Mouse (Mus musculus) E14TG2a.4 (cell line): ENCODE measurements around the gene Anxa5.

Experiments used
- H3K27me3 ChIP-seq: 2 replicates; pipeline ENCODE4 v1.6.1; 2014; ENCODE audit warnings: low read length, control low read depth; ENCODE audit not compliant: insufficient read depth
- H3K36me3 ChIP-seq: 2 replicates; pipeline ENCODE4 v1.6.1; 2014; ENCODE audit warnings: low read length, control low read depth; ENCODE audit not compliant: insufficient read depth
- H3K4me1 ChIP-seq: replicated peaks from 2 replicates; pipeline ENCODE4 v1.6.1; 2014; ENCODE audit warnings: low read depth, low read length, control low read depth
- H3K4me3 ChIP-seq: replicated peaks from 2 replicates; pipeline ENCODE4 v1.5.1; 2014; ENCODE audit warnings: mild to moderate bottlenecking, low read length
- H3K9me3 ChIP-seq: 2 replicates; pipeline ENCODE4 v1.6.1; 2014; ENCODE audit warnings: low read length, control low read depth
- CTCF ChIP-seq: conservative IDR thresholded peaks from 2 replicates; pipeline ENCODE4 v1.5.1; 2014; ENCODE audit warnings: low read length
- NANOG ChIP-seq: IDR thresholded peaks from 2 replicates; pipeline ENCODE4 v1.6.1; 2014; ENCODE audit warnings: borderline replicate concordance, low read length, mixed read lengths
- POU5F1 ChIP-seq: IDR thresholded peaks from 2 replicates; pipeline ENCODE4 v1.6.1; 2014; ENCODE audit warnings: low read length, borderline replicate concordance

The Anxa5 gene

GRCm38 (mm10) chr3:36452502-36452901 lies 23.2 kb downstream of the Anxa5 start:
- Histone ChIP-seq H3K4me1 (no peaks in the 10 kb centered on the region), H3K4me3 (no peak overlapping the region), H3K27me3 (no peaks in the 10 kb centered on the region), H3K36me3 (no peaks in the 10 kb centered on the region), H3K9me3 (0 out of 2 replicates have a peak, but pooled peaks cover 6% of the 10 kb centered on the region)
- TF ChIP-seq CTCF (no peak), NANOG (no peak), POU5F1 (no peak)

DNA sequence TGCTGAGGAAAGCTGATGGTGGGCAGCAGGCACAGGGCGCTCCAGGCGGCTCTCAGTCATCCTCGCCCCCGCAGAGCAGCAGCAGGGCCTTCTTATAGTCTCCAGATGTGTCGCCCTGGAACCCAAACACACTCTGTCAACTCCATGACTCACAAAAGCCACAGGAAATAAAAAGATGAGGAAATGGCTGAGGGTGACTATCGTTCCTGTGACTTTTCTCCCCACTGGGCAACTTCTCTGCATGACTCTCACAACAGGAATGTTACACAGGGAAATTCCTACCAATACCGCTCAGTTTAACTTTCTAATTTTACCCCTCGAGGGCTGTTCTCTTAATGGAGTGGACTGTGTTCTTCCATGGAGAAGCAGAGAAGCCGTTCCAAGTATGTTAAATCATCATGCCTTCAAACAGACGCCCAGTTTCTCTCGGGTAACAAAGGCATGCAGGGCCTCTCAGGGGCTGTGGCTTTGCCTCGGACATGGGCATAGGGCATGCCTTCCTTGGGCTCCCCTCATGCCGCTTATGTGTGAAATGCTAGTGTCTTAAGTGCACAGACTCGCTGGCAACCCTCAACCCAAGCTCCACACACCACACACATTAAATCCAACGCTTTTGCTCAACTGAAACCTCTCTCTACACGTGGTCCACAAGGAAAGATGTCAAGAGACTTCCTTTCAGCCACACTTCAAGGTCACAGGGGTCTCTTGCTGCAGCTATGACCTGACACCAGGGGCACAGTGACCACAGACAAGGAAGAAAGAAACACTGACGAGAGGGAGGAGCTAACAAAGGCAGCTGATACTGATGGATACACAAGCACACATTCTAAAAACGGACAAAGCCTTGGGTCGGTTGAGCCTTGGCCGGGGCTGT lies 26.2 kb downstream of the Anxa5 start:
- Histone ChIP-seq H3K9me3 (no peaks in the 10 kb centered on the region), H3K4me3 (no peak overlapping the region), H3K4me1 (no peaks in the 10 kb centered on the region), H3K27me3 (no peaks in the 10 kb centered on the region), H3K36me3 (no peaks in the 10 kb centered on the region)
- TF ChIP-seq NANOG: no peak
- no peak for TF ChIP-seq POU5F1
- TF ChIP-seq CTCF: no peak

DNA sequence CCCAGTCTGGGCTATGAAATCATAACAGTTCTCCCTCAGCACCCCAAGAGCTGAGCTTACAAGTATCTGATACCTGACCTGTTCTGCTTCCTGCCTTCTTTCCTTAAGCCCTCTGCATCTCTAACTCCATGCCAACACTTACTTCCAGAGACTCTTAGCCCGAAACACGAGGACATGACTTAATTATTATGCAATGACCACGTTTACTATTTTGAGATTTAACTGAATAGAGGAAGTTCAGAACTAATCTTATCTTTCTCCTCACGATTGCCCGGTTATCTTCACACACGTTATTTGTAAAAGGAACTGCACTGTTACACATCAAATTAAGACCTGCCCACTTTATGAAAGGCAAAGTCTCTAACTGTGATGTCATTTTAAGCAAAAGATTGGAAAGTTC lies 28.8 kb downstream of the Anxa5 start:
- Histone ChIP-seq H3K9me3 (no peaks in the 10 kb centered on the region), H3K36me3 (no peaks in the 10 kb centered on the region), H3K4me1 (no peaks in the 10 kb centered on the region), H3K4me3 (no peak overlapping the region), H3K27me3 (no peaks in the 10 kb centered on the region)
- TF ChIP-seq CTCF (no peak), NANOG (no peak), POU5F1 (no peak)

- Histone ChIP-seq H3K9me3 (no peaks in the 10 kb centered on the region), H3K27me3 (no peaks in the 10 kb centered on the region), H3K4me3 (no peak overlapping the region), H3K4me1 (no peaks in the 10 kb centered on the region), H3K36me3 (no peaks in the 10 kb centered on the region)
- no peak for TF ChIP-seq CTCF
- TF ChIP-seq POU5F1: no peak
- TF ChIP-seq NANOG: no peak
These were observed 29.2 kb downstream of the Anxa5 start for GRCm38 (mm10) chr3:36446506-36446905.

- Histone ChIP-seq H3K9me3 (no peaks in the 10 kb centered on the region), H3K27me3 (no peaks in the 10 kb centered on the region), H3K36me3 (no peaks in the 10 kb centered on the region), H3K4me3 (no peak overlapping the region), H3K4me1 (no peaks in the 10 kb centered on the region)
- TF ChIP-seq POU5F1: no peak
- TF ChIP-seq CTCF: no peak
- TF ChIP-seq NANOG: no peak
These were observed 29.7 kb downstream of the Anxa5 start for GRCm38 (mm10) chr3:36446041-36446440.

DNA sequence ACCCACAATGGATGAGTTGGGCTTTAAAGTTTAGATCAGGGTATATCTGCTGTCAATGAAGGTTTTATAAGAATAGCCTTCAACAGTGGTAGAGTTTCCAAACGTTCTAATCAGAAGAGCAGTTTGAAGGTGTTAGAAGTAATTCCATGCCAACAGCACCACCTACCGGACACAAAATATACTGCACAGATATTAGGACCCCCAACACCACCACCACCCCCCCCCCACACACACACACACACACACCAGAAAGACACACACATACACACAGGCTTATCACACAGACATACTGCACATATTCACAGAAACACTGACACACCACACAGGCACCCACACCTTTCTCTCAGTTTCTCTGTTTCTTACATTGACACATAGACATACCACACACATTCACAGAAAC lies 33.3 kb downstream of the Anxa5 start:
- H3K27me3 ChIP-seq: no peaks in the 10 kb centered on the region
- H3K9me3 ChIP-seq: no peaks in the 10 kb centered on the region
- H3K4me1 ChIP-seq: no peaks in the 10 kb centered on the region
- H3K36me3 ChIP-seq: no peaks in the 10 kb centered on the region
- no peak overlapping the region for H3K4me3 ChIP-seq
- TF ChIP-seq NANOG (no peak), POU5F1 (no peak), CTCF (no peak)

GRCm38 (mm10) chr3:36440280-36440679 lies 35.4 kb downstream of the Anxa5 start:
- TF ChIP-seq NANOG: no peak
- Histone ChIP-seq H3K36me3 (no peaks in the 10 kb centered on the region), H3K4me3 (no peak overlapping the region)

DNA sequence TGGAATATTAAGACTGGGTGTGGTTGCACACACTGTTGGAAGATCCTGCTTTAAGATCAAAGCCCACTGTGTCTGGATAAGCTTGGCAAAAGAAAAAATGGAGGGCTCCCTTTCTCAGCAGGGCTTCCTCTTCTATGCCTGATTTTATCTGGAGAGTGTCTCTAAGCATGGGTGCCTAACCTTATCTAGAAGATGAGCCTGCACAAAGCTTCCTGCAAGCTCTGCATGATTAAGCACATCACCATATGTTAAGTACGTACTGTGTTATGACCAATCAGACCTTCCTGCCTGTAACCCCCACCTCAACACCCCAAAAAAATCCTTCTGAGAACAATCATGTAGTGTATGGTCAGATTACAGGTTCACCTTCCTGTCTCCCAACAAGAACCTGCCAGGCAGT lies 45.3 kb downstream of the Anxa5 start:
- H3K27me3 ChIP-seq: no peaks in the 10 kb centered on the region
- no peaks in the 10 kb centered on the region for H3K36me3 ChIP-seq
- no peak overlapping the region for H3K4me3 ChIP-seq
- no peaks in the 10 kb centered on the region for H3K4me1 ChIP-seq
- no peaks in the 10 kb centered on the region for H3K9me3 ChIP-seq
- TF ChIP-seq NANOG: no peak
- no peak for TF ChIP-seq CTCF
- TF ChIP-seq POU5F1: no peak

More at GRCm38 (mm10) chr3:36440280-36440679, 35.4 kb downstream of the Anxa5 start:
- H3K4me1 ChIP-seq: no peaks in the 10 kb centered on the region
- H3K27me3 ChIP-seq: no peaks in the 10 kb centered on the region
- no peaks in the 10 kb centered on the region for H3K9me3 ChIP-seq

- Histone ChIP-seq H3K27me3 (no peaks in the 10 kb centered on the region), H3K9me3 (peaks cover 7% of the 10 kb centered on the region), H3K4me3 (no peak overlapping the region), H3K4me1 (no peaks in the 10 kb centered on the region), H3K36me3 (no peaks in the 10 kb centered on the region)
- TF ChIP-seq NANOG (no peak), POU5F1 (no peak), CTCF (no peak)
These were observed 48.3 kb downstream of the Anxa5 start for GRCm38 (mm10) chr3:36427386-36427785.
